8 mouse cellular contexts compared by ENCODE assay signal in genomic region chr2:152789591-152789999, GRCm38 (mm10). TPM values are rescaled to one million over a fixed set of nuclear protein-coding genes. Genes with fewer than 3 reads are reported as not detected.
DNase-seq lines count a peak whose midpoint lies in the region; ATAC-seq and TF ChIP-seq lines count a peak whose summit lies in the region.

No protein-coding gene starts in this region.

- TF ChIP-seq EP300 in heart, postnatal 0 days (IDR thresholded peaks at IDR 0.05; ENCODE audit: low read depth) = peak; percentile 87

- DNase-seq in adrenal gland, adult (ENCODE audit: inconsistent age in 2 of 2, low spot score in 1 of 2) = peak; percentile 44 to 71
- DNase-seq in adrenal gland, adult 8-10 months = no peak
- DNase-seq in heart, postnatal 0 days (ENCODE audit: low spot score) = peak; percentile 85
- DNase-seq in liver = peak; percentile 89
- DNase-seq in cerebellum, adult 11 months = no peak
- no peak for DNase-seq in ovary, postnatal 36 days (ENCODE audit: low spot score)

- H3K4me3 ChIP-seq in brown adipose tissue, adult 24 weeks (ENCODE audit: insufficient read depth, low read depth, low read length) = no peak overlapping the region
- H3K4me3 ChIP-seq in heart, postnatal 0 days (ENCODE audit: low read depth, low read length) = no peak overlapping the region
- no peak overlapping the region for H3K4me3 ChIP-seq in neural tube, embryonic 12.5 days

- ATAC-seq in heart, postnatal 0 days (ENCODE audit: insufficient read depth, low read depth) = peak; percentile 42; the same call in 1 of the 2 replicates
- ATAC-seq in neural tube, embryonic 12.5 days (ENCODE audit: low FRiP score, low read depth) = no peak

- WGBS in heart, postnatal 0 days = 8% methylated on average over 4 of the region's 4 CpGs
- 63% methylated on average over 4 of the region's 4 CpGs for WGBS in neural tube, embryonic 12.5 days

- peaks cover 77% of the 10 kb centered on the region for H3K4me1 ChIP-seq in brown adipose tissue, adult 24 weeks (ENCODE audit: control insufficient read depth, insufficient read depth, insufficient read length, low read length)
- peaks cover 79% of the 10 kb centered on the region for H3K4me1 ChIP-seq in heart, postnatal 0 days (ENCODE audit: control insufficient read depth, insufficient read depth)
- H3K4me1 ChIP-seq in neural tube, embryonic 12.5 days = peaks cover 20% of the 10 kb centered on the region; the same call in 1 of the 2 replicates

- 0 out of 2 replicates have a peak overlapping the region, but pooled peaks have one; percentile 37 for H3K9ac ChIP-seq in heart, postnatal 0 days (replicated peaks; ENCODE audit: low read depth, low read length)
- no peak overlapping the region for H3K9ac ChIP-seq in neural tube, embryonic 12.5 days

- H3K4me2 ChIP-seq in heart, postnatal 0 days (ENCODE audit: low read depth, low read length) = peak overlapping the region; percentile 38
- 0 out of 2 replicates have a peak overlapping the region, but pooled peaks have one; percentile 12 for H3K4me2 ChIP-seq in neural tube, embryonic 12.5 days (replicated peaks)

- H3K36me3 ChIP-seq in heart, postnatal 0 days (replicated peaks; ENCODE audit: control insufficient read depth, insufficient read depth, low read length) = peaks cover 3% of the 10 kb centered on the region; the same call in 1 of the 2 replicates
- peaks cover 4% of the 10 kb centered on the region; the same call in 1 of the 2 replicates for H3K36me3 ChIP-seq in neural tube, embryonic 12.5 days

- H3K27me3 ChIP-seq in heart, postnatal 0 days (ENCODE audit: control insufficient read depth, insufficient read depth, low read length) = no peaks in the 10 kb centered on the region
- no peaks in the 10 kb centered on the region for H3K27me3 ChIP-seq in neural tube, embryonic 12.5 days (replicated peaks)

- H3K27ac ChIP-seq in brown adipose tissue, adult 24 weeks (replicated peaks; ENCODE audit: low read depth, low read length) = peak overlapping the region; percentile 88
- H3K27ac ChIP-seq in heart, postnatal 0 days (ENCODE audit: low read depth) = peak overlapping the region; percentile 93
- no peak overlapping the region for H3K27ac ChIP-seq in neural tube, embryonic 12.5 days

- no peak for TF ChIP-seq CTCF in heart, postnatal 0 days (IDR thresholded peaks at IDR 0.05; ENCODE audit: low read depth)

- no peaks in the 10 kb centered on the region for H3K9me3 ChIP-seq in heart, postnatal 0 days (replicated peaks; ENCODE audit: control insufficient read depth, low read length)
- H3K9me3 ChIP-seq in neural tube, embryonic 12.5 days = no peaks in the 10 kb centered on the region

RNA-seq across cellular contexts. Expression of gene Cox4i2, which starts 35.6 kb away (rescaled TPM):
- total RNA-seq in adrenal gland, adult 8-10 months (2022) = 1 to 10 TPM; 1.3 to 4.4 (median 2.7) TPM
- 6.3 and 8.7 TPM in 2 replicates for polyA plus RNA-seq in brown adipose tissue, adult 24 weeks (2012; ENCODE audit: insufficient read depth, insufficient read length, missing spikeins)
- 13.4 and 29.9 TPM in 2 replicates for total RNA-seq in heart, postnatal 0 days (2014; rRNA removed; ENCODE audit: low replicate concordance)
- 17.0 and 21.4 TPM in 2 replicates for polyA plus RNA-seq in heart, postnatal 0 days (2015; fragmentation: Nextera tagmentation; extraction: Ambion mirVana)
- 3.7 and 4.4 TPM in 2 replicates for polyA plus RNA-seq in neural tube, embryonic 12.5 days (2016; fragmentation: Nextera tagmentation; extraction: Ambion mirVana)

RNA-seq across cellular contexts. Expression of gene Bcl2l1, which starts 41.9 kb away (rescaled TPM):
- 10 to 100 TPM; 58.5 to 74.6 (median 72.0) TPM for total RNA-seq in adrenal gland, adult 8-10 months (2022)
- 22.5 and 23.5 TPM in 2 replicates for polyA plus RNA-seq in brown adipose tissue, adult 24 weeks (2012; ENCODE audit: insufficient read depth, insufficient read length, missing spikeins)
- 60.9 and 75.6 TPM in 2 replicates for total RNA-seq in heart, postnatal 0 days (2014; rRNA removed; ENCODE audit: low replicate concordance)
- 34.5 and 35.0 TPM in 2 replicates for polyA plus RNA-seq in heart, postnatal 0 days (2015; fragmentation: Nextera tagmentation; extraction: Ambion mirVana)
- polyA plus RNA-seq in neural tube, embryonic 12.5 days (2016; fragmentation: Nextera tagmentation; extraction: Ambion mirVana) = 149 and 153 TPM in 2 replicates

RNA-seq across cellular contexts. Expression of gene Id1, which starts 53.5 kb away (rescaled TPM):
- total RNA-seq in adrenal gland, adult 8-10 months (2022) = 10 to 100 TPM; 38.9 to 74.3 (median 55.1) TPM
- 48.0 and 59.8 TPM in 2 replicates for polyA plus RNA-seq in brown adipose tissue, adult 24 weeks (2012; ENCODE audit: insufficient read depth, insufficient read length, missing spikeins)
- 146 and 188 TPM in 2 replicates for total RNA-seq in heart, postnatal 0 days (2014; rRNA removed; ENCODE audit: low replicate concordance)
- 46.7 and 59.3 TPM in 2 replicates for polyA plus RNA-seq in heart, postnatal 0 days (2015; fragmentation: Nextera tagmentation; extraction: Ambion mirVana)
- polyA plus RNA-seq in neural tube, embryonic 12.5 days (2016; fragmentation: Nextera tagmentation; extraction: Ambion mirVana) = 103 and 107 TPM in 2 replicates

RNA-seq across cellular contexts. Expression of gene Tpx2, which starts 58.2 kb away (rescaled TPM):
- 1 to 10 TPM; 1.9 to 2.1 (median 1.9) TPM for total RNA-seq in adrenal gland, adult 8-10 months (2022)
- polyA plus RNA-seq in brown adipose tissue, adult 24 weeks (2012; ENCODE audit: insufficient read depth, insufficient read length, missing spikeins) = not detected in 2 replicates
- 8.1 and 13.6 TPM in 2 replicates for total RNA-seq in heart, postnatal 0 days (2014; rRNA removed; ENCODE audit: low replicate concordance)
- polyA plus RNA-seq in heart, postnatal 0 days (2015; fragmentation: Nextera tagmentation; extraction: Ambion mirVana) = 15.0 and 15.1 TPM in 2 replicates
- 78.1 and 80.9 TPM in 2 replicates for polyA plus RNA-seq in neural tube, embryonic 12.5 days (2016; fragmentation: Nextera tagmentation; extraction: Ambion mirVana)

Comparison
In these comparisons a context has a peak if more than half of its experiments do, and no peak if none do; other contexts are left out.
1. DNase-seq: peak in adrenal gland, adult (2 of 2), heart, postnatal 0 days (single experiment) and liver (single experiment); none in adrenal gland, adult 8-10 months (single experiment), cerebellum, adult 11 months (single experiment) and ovary, postnatal 36 days (single experiment).